Mouse (Mus musculus): ENCODE measurements around the gene 2410015M20Rik.

DNA sequence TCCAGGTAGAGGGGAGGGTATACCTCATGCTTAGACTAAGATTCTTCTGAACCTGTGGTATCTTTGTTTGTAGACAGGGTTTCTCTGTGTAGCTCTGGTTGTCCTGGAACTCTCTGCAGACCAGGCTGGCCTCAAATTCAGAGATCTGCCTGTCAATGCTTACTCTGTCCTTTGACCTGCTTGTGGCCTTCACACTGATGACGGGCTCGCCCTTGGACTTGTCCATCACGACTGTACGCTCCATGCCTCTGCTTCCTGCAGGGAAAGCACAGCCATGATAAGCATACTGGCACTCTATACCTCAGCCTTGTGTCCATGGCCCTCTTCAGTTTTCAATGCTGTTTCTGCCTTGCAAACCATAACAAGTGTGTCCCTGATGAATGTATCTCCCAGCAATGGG, 42.2 kb downstream of the 2410015M20Rik start:
- no peak for TF ChIP-seq CTCF (IDR thresholded peaks at IDR 0.05; ENCODE audit: low read depth)
- no peak for TF ChIP-seq EP300 (IDR thresholded peaks at IDR 0.05; ENCODE audit: low read depth)
